Mouse (Mus musculus) large intestine, adult 2 months (tissue): ENCODE measurements around the gene Isca2. TPM values are rescaled to one million over a fixed set of nuclear protein-coding genes. Genes with fewer than 3 reads are reported as not detected.

Experiments used
- DNase-seq: peaks from one replicate; pipeline ENCODE4 v3.0.0-alpha.2; 2012; ENCODE audit warnings: low read depth, low spot score
- WGBS: fragments of 180-500 bp; shearing (Covaris S2); methylation state at CpG from one replicate; pipeline ENCODE4 v1.1.7; 2018; 5-methylcytosine and 5-hydroxymethylcytosine counted together
- polyA plus RNA-seq: library from polyadenylated mRNA; depleted of rRNA; stranded (reverse); fragments of >200 nt; gene quantifications from 2 replicates; pipeline ENCODE4 v1.2.3, GENCODE M21; 2012; rRNA removed

Gene Isca2
- polyA plus RNA-seq = 49.3 and 51.8 TPM in 2 replicates

- DNase-seq = peak; percentile 97
- under 1% methylated on average over 50 of the region's 50 CpGs for WGBS
These were observed at the start of gene Isca2, which contains the start of gene Npc2 for GRCm38 (mm10) chr12:84772726-84773441. Gene Isca2, plus strand, starts transcription at chr12:84773251. Gene Npc2, minus strand, starts transcription at chr12:84773152.

GRCm38 (mm10) chr12:84726391-84726790, 46.7 kb upstream of the Isca2 start:
- WGBS = 84% methylated on average over 4 of the region's 4 CpGs
- no peak for DNase-seq

- WGBS = 55% methylated on average over 4 of the region's 4 CpGs
- DNase-seq = no peak
These were observed 46.1 kb upstream of the Isca2 start for GRCm38 (mm10) chr12:84726986-84727385.

- no peak for DNase-seq
- 60% methylated on average over 5 of the region's 5 CpGs for WGBS
These were observed 45.6 kb upstream of the Isca2 start for GRCm38 (mm10) chr12:84727434-84727833.

- DNase-seq = no peak
- 86% methylated on average over 10 of the region's 10 CpGs for WGBS
These were observed 44.6 kb upstream of the Isca2 start for GRCm38 (mm10) chr12:84728421-84728820.

GRCm38 (mm10) chr12:84733366-84733765, 39.7 kb upstream of the Isca2 start:
- WGBS = 64% methylated on average over 13 of the region's 13 CpGs

GRCm38 (mm10) chr12:84743496-84743895, 29.6 kb upstream of the Isca2 start:
- no peak for DNase-seq
- WGBS = 75% methylated on average over 10 of the region's 10 CpGs

More at GRCm38 (mm10) chr12:84733366-84733765, 39.7 kb upstream of the Isca2 start:
- no peak for DNase-seq

GRCm38 (mm10) chr12:84745700-84746099, 27.4 kb upstream of the Isca2 start:
- DNase-seq = no peak
- 77% methylated on average over 4 of the region's 4 CpGs for WGBS

- 49% methylated on average over 3 of the region's 3 CpGs for WGBS
- no peak for DNase-seq
These were observed 24.9 kb upstream of the Isca2 start for GRCm38 (mm10) chr12:84748134-84748533.

GRCm38 (mm10) chr12:84750661-84751060, 22.4 kb upstream of the Isca2 start:
- WGBS = 44% methylated on average over 14 of the region's 14 CpGs
- DNase-seq = no peak

GRCm38 (mm10) chr12:84752131-84752977, 20.7 kb upstream of the Isca2 start:
- DNase-seq = no peak
- WGBS = 40% methylated on average over 14 of the region's 14 CpGs

- no peak for DNase-seq
- WGBS = 69% methylated on average over 16 of the region's 16 CpGs
These were observed 17.9 kb upstream of the Isca2 start for GRCm38 (mm10) chr12:84755008-84755695.

GRCm38 (mm10) chr12:84756016-84756415, 17.0 kb upstream of the Isca2 start:
- WGBS = 86% methylated on average over 10 of the region's 10 CpGs
- no peak for DNase-seq

GRCm38 (mm10) chr12:84759063-84759462, 14.0 kb upstream of the Isca2 start:
- 83% methylated on average over 2 of the region's 2 CpGs for WGBS

GRCm38 (mm10) chr12:84762532-84762931, 10.5 kb upstream of the Isca2 start:
- WGBS = 64% methylated on average over 5 of the region's 5 CpGs
- no peak for DNase-seq

More at GRCm38 (mm10) chr12:84759063-84759462, 14.0 kb upstream of the Isca2 start:
- DNase-seq = no peak

- 89% methylated on average over 13 of the region's 13 CpGs for WGBS
- no peak for DNase-seq
These were observed 9.4 kb upstream of the Isca2 start for GRCm38 (mm10) chr12:84763577-84764218.

GRCm38 (mm10) chr12:84764756-84765155, 8.3 kb upstream of the Isca2 start:
- no peak for DNase-seq
- 89% methylated on average over 7 of the region's 7 CpGs for WGBS

GRCm38 (mm10) chr12:84765506-84765905, 7.5 kb upstream of the Isca2 start:
- no peak for DNase-seq
- 69% methylated on average over 15 of the region's 15 CpGs for WGBS

- DNase-seq = no peak
- WGBS = 54% methylated on average over 5 of the region's 5 CpGs
These were observed 6.8 kb upstream of the Isca2 start for GRCm38 (mm10) chr12:84766113-84766735.
